Mouse (Mus musculus): ENCODE data around the gene Cyp2u1. TPM values are rescaled to one million over a fixed set of nuclear protein-coding genes. Genes with fewer than 3 reads are reported as not detected.

The Cyp2u1 gene
- polyA plus RNA-seq, 1 experiment from 2014 or later = 9.6 TPM

- Histone ChIP-seq H3K27me3 (replicated peaks) (no peaks in the 10 kb centered on the region), H3K27ac (replicated peaks) (no peak overlapping the region), H3K9me3 (no peaks in the 10 kb centered on the region), H3K4me2 (no peak overlapping the region), H3K4me3 (no peak overlapping the region), H3K4me1 (peaks cover 52% of the 10 kb centered on the region), H3K9ac (no peak overlapping the region), H3K36me3 (peaks cover 25% of the 10 kb centered on the region)
- no peak for ATAC-seq (ENCODE audit: extremely low read depth, insufficient number of reproducible peaks, low FRiP score, low TSS enrichment)
- WGBS = 61% methylated on average over 3 of the region's 3 CpGs
Measured at GRCm38 (mm10) chr3:131255399-131255981, 47.5 kb downstream of the Cyp2u1 start.

- no peak overlapping the region for H3K4me3 ChIP-seq
- peaks cover 24% of the 10 kb centered on the region for H3K36me3 ChIP-seq
- no peaks in the 10 kb centered on the region for H3K27me3 ChIP-seq (replicated peaks)
- no peak for ATAC-seq (ENCODE audit: extremely low read depth, insufficient number of reproducible peaks, low FRiP score, low TSS enrichment)
- WGBS = 89% methylated on average over 4 of the region's 4 CpGs
- peaks cover 52% of the 10 kb centered on the region for H3K4me1 ChIP-seq
- H3K9ac ChIP-seq = no peak overlapping the region
- H3K27ac ChIP-seq (replicated peaks) = no peak overlapping the region
- H3K4me2 ChIP-seq = no peak overlapping the region
- H3K9me3 ChIP-seq = no peaks in the 10 kb centered on the region
Measured at GRCm38 (mm10) chr3:131254991-131255390, 48.0 kb downstream of the Cyp2u1 start.

- ATAC-seq (ENCODE audit: extremely low read depth, insufficient number of reproducible peaks, low FRiP score, low TSS enrichment) = no peak
- H3K27ac ChIP-seq (replicated peaks) = no peak overlapping the region
- H3K27me3 ChIP-seq (replicated peaks) = no peaks in the 10 kb centered on the region
Measured at GRCm38 (mm10) chr3:131251601-131252000, 51.4 kb downstream of the Cyp2u1 start.

GRCm38 (mm10) chr3:131250978-131251377, 52.0 kb downstream of the Cyp2u1 start:
- 63% methylated on average over 13 of the region's 13 CpGs for WGBS
- H3K9ac ChIP-seq = no peak overlapping the region
- H3K9me3 ChIP-seq = no peaks in the 10 kb centered on the region
- no peak overlapping the region for H3K4me2 ChIP-seq
- H3K36me3 ChIP-seq = peaks cover 60% of the 10 kb centered on the region
- H3K27me3 ChIP-seq (replicated peaks) = no peaks in the 10 kb centered on the region
- peaks cover 45% of the 10 kb centered on the region for H3K4me1 ChIP-seq
- H3K4me3 ChIP-seq = no peak overlapping the region
- no peak overlapping the region for H3K27ac ChIP-seq (replicated peaks)
- no peak for ATAC-seq (ENCODE audit: extremely low read depth, insufficient number of reproducible peaks, low FRiP score, low TSS enrichment)

More at GRCm38 (mm10) chr3:131251601-131252000, 51.4 kb downstream of the Cyp2u1 start:
- Histone ChIP-seq H3K9me3 (no peaks in the 10 kb centered on the region), H3K4me2 (no peak overlapping the region), H3K36me3 (peaks cover 55% of the 10 kb centered on the region), H3K4me3 (no peak overlapping the region), H3K9ac (no peak overlapping the region; the same call in 1 of the 2 replicates), H3K4me1 (peaks cover 39% of the 10 kb centered on the region)
- WGBS = 52% methylated on average over 7 of the region's 7 CpGs

GRCm38 (mm10) chr3:131250283-131250682, 52.7 kb downstream of the Cyp2u1 start:
- no peak overlapping the region for H3K4me2 ChIP-seq
- H3K9ac ChIP-seq = no peak overlapping the region
- H3K36me3 ChIP-seq = peaks cover 56% of the 10 kb centered on the region
- H3K27ac ChIP-seq (replicated peaks) = no peak overlapping the region
- peaks cover 42% of the 10 kb centered on the region for H3K4me1 ChIP-seq
- no peak overlapping the region for H3K4me3 ChIP-seq
- H3K9me3 ChIP-seq = no peaks in the 10 kb centered on the region
- no peak for ATAC-seq (ENCODE audit: extremely low read depth, insufficient number of reproducible peaks, low FRiP score, low TSS enrichment)
- H3K27me3 ChIP-seq (replicated peaks) = no peaks in the 10 kb centered on the region
- WGBS = 86% methylated on average over 2 of the region's 2 CpGs

- Histone ChIP-seq H3K36me3 (peaks cover 62% of the 10 kb centered on the region), H3K9me3 (no peaks in the 10 kb centered on the region), H3K9ac (no peak overlapping the region), H3K27me3 (replicated peaks) (no peaks in the 10 kb centered on the region), H3K4me3 (no peak overlapping the region), H3K4me1 (peaks cover 49% of the 10 kb centered on the region), H3K27ac (replicated peaks) (no peak overlapping the region), H3K4me2 (no peak overlapping the region)
- ATAC-seq (ENCODE audit: extremely low read depth, insufficient number of reproducible peaks, low FRiP score, low TSS enrichment) = no peak
- WGBS = 82% methylated on average over 10 of the region's 10 CpGs
Measured at GRCm38 (mm10) chr3:131248444-131248843, 54.6 kb downstream of the Cyp2u1 start.

GRCm38 (mm10) chr3:131247851-131248250, 55.2 kb downstream of the Cyp2u1 start:
- WGBS = 78% methylated on average over 5 of the region's 5 CpGs
- peaks cover 67% of the 10 kb centered on the region for H3K36me3 ChIP-seq

GRCm38 (mm10) chr3:131247447-131247846, 55.6 kb downstream of the Cyp2u1 start:
- WGBS = 65% methylated on average over 6 of the region's 6 CpGs
- ATAC-seq (ENCODE audit: extremely low read depth, insufficient number of reproducible peaks, low FRiP score, low TSS enrichment) = no peak
- Histone ChIP-seq H3K27me3 (replicated peaks) (no peaks in the 10 kb centered on the region), H3K9me3 (no peaks in the 10 kb centered on the region), H3K4me3 (no peak overlapping the region), H3K9ac (no peak overlapping the region), H3K27ac (replicated peaks) (no peak overlapping the region), H3K4me2 (no peak overlapping the region), H3K4me1 (peaks cover 43% of the 10 kb centered on the region), H3K36me3 (peaks cover 70% of the 10 kb centered on the region)

More at GRCm38 (mm10) chr3:131247851-131248250, 55.2 kb downstream of the Cyp2u1 start:
- H3K4me1 ChIP-seq = peaks cover 47% of the 10 kb centered on the region
- H3K9ac ChIP-seq = no peak overlapping the region
- H3K27me3 ChIP-seq (replicated peaks) = no peaks in the 10 kb centered on the region
- no peaks in the 10 kb centered on the region for H3K9me3 ChIP-seq
- no peak overlapping the region for H3K4me3 ChIP-seq
- no peak overlapping the region for H3K4me2 ChIP-seq
- ATAC-seq (ENCODE audit: extremely low read depth, insufficient number of reproducible peaks, low FRiP score, low TSS enrichment) = no peak
- no peak overlapping the region for H3K27ac ChIP-seq (replicated peaks)

- H3K27ac ChIP-seq (replicated peaks) = peak overlapping the region; percentile 67
- no peak overlapping the region for H3K9ac ChIP-seq
- H3K9me3 ChIP-seq = no peaks in the 10 kb centered on the region
- no peak for ATAC-seq (ENCODE audit: extremely low read depth, insufficient number of reproducible peaks, low FRiP score, low TSS enrichment)
- no peaks in the 10 kb centered on the region for H3K27me3 ChIP-seq (replicated peaks)
- H3K4me2 ChIP-seq = no peak overlapping the region
- H3K4me1 ChIP-seq = peaks cover 35% of the 10 kb centered on the region
- H3K36me3 ChIP-seq = peaks cover 75% of the 10 kb centered on the region
- H3K4me3 ChIP-seq = no peak overlapping the region
- WGBS = 84% methylated on average over 8 of the region's 8 CpGs
Measured at GRCm38 (mm10) chr3:131246579-131247046, 56.4 kb downstream of the Cyp2u1 start.

- H3K36me3 ChIP-seq = peaks cover 82% of the 10 kb centered on the region
- H3K9ac ChIP-seq = no peak overlapping the region
- no peak overlapping the region for H3K4me2 ChIP-seq
- no peaks in the 10 kb centered on the region for H3K9me3 ChIP-seq
- 48% methylated on average over 11 of the region's 11 CpGs for WGBS
- peaks cover 28% of the 10 kb centered on the region for H3K4me1 ChIP-seq
- no peak for ATAC-seq (ENCODE audit: extremely low read depth, insufficient number of reproducible peaks, low FRiP score, low TSS enrichment)
- peak overlapping the region; percentile 67 for H3K27ac ChIP-seq (replicated peaks)
- no peak overlapping the region for H3K4me3 ChIP-seq
- no peaks in the 10 kb centered on the region for H3K27me3 ChIP-seq (replicated peaks)
Measured at GRCm38 (mm10) chr3:131245766-131246578, 57.1 kb downstream of the Cyp2u1 start.

Measured in heart, embryonic 13.5 days (tissue).